Mouse (Mus musculus) cerebellum, adult (tissue): ENCODE data around the gene Gigyf2.
"Not testable (repeated sequence)": the region's sequence is repeated elsewhere in the genome, so short reads cannot be mapped to it uniquely, and the experiment has no call there.

Source experiments
- ATAC-seq: cut with Nextera tagmentation; 2 replicates; pipeline ENCODE4 v1.9.2; 2017; ENCODE audit warnings: mild to moderate bottlenecking, moderate library complexity, mixed read lengths; ENCODE audit not compliant: insufficient number of reproducible peaks, low FRiP score, low TSS enrichment

Gigyf2 gene

GRCm38 (mm10) chr1:87435125-87435524 is 108.3 kb downstream of the Gigyf2 start:
- no peak for ATAC-seq

- ATAC-seq: no peak
Observed at GRCm38 (mm10) chr1:87436583-87436982, 109.8 kb downstream of the Gigyf2 start.

GRCm38 (mm10) chr1:87447183-87448104 is 120.6 kb downstream of the Gigyf2 start:
- peak; percentile 64; the same call in 1 of the 2 replicates for ATAC-seq

GRCm38 (mm10) chr1:87449432-87449831 is 122.6 kb downstream of the Gigyf2 start:
- ATAC-seq: no peak

- ATAC-seq: no peak
Observed at GRCm38 (mm10) chr1:87456425-87456824, 129.6 kb downstream of the Gigyf2 start.

- no peak for ATAC-seq
Observed at GRCm38 (mm10) chr1:87458045-87458444, 131.2 kb downstream of the Gigyf2 start.

- ATAC-seq: not testable (repeated sequence)
Observed at GRCm38 (mm10) chr1:87459856-87460255, 133.1 kb downstream of the Gigyf2 start.

- ATAC-seq: no peak
Observed at GRCm38 (mm10) chr1:87467469-87467868, 140.7 kb downstream of the Gigyf2 start.

- no peak for ATAC-seq
Observed at GRCm38 (mm10) chr1:87468321-87468720, 141.5 kb downstream of the Gigyf2 start.

- not testable (repeated sequence) for ATAC-seq
Observed at GRCm38 (mm10) chr1:87469971-87470370, 143.2 kb downstream of the Gigyf2 start, which contains the start of gene Snorc. Gene Snorc, plus strand, starts transcription at chr1:87470271.

GRCm38 (mm10) chr1:87471914-87472313 is 145.1 kb downstream of the Gigyf2 start:
- ATAC-seq: no peak

- ATAC-seq: no peak
Observed at GRCm38 (mm10) chr1:87472576-87472975, 145.8 kb downstream of the Gigyf2 start.

- no peak for ATAC-seq
Observed at GRCm38 (mm10) chr1:87475076-87475895, 148.5 kb downstream of the Gigyf2 start.

- no peak for ATAC-seq
Observed at GRCm38 (mm10) chr1:87482546-87482945, 155.7 kb downstream of the Gigyf2 start.

- ATAC-seq: peak; percentile 92
Observed at GRCm38 (mm10) chr1:87486386-87486785, 159.6 kb downstream of the Gigyf2 start.

- no peak for ATAC-seq
Observed at GRCm38 (mm10) chr1:87492285-87492684, 165.5 kb downstream of the Gigyf2 start.

- ATAC-seq: no peak
Observed at GRCm38 (mm10) chr1:87493542-87493941, 166.7 kb downstream of the Gigyf2 start.
